Mouse (Mus musculus): ENCODE results near the gene Lsm12. TPM values are rescaled to one million over a fixed set of nuclear protein-coding genes. Genes with fewer than 3 reads are reported as not detected.

Gene Lsm12
- polyA plus RNA-seq, 1 experiment, result 41.5 TPM

- no peaks in the 10 kb centered on the region for H3K36me3 ChIP-seq (ENCODE audit: control insufficient read depth, insufficient read depth, low read length)
- TF ChIP-seq POLR2A (IDR thresholded peaks at IDR 0.05; ENCODE audit: control insufficient read depth, low read depth, low read length) (no peak), CTCF (IDR thresholded peaks at IDR 0.05; ENCODE audit: control insufficient read depth, insufficient read depth, insufficient replicate concordance, low read depth, low read length) (no peak)
- H3K4me3 ChIP-seq (ENCODE audit: control insufficient read depth, low read depth, low read length), result no peak overlapping the region
- no peaks in the 10 kb centered on the region for H3K27me3 ChIP-seq (ENCODE audit: control insufficient read depth, insufficient read depth, low read length)
- H3K4me1 ChIP-seq (ENCODE audit: control insufficient read depth, insufficient read depth, low read length), result peaks cover 12% of the 10 kb centered on the region
- H3K27ac ChIP-seq (ENCODE audit: control insufficient read depth, insufficient read depth, low read depth, low read length), result no peak overlapping the region
Measured at GRCm38 (mm10) chr11:102226067-102226978, 41.2 kb upstream of the Lsm12 start.

- H3K4me3 ChIP-seq (ENCODE audit: control insufficient read depth, low read depth, low read length), result no peak overlapping the region
- TF ChIP-seq POLR2A (IDR thresholded peaks at IDR 0.05; ENCODE audit: control insufficient read depth, low read depth, low read length) (no peak), CTCF (IDR thresholded peaks at IDR 0.05; ENCODE audit: control insufficient read depth, insufficient read depth, insufficient replicate concordance, low read depth, low read length) (no peak)
Measured at GRCm38 (mm10) chr11:102225221-102225620, 40.1 kb upstream of the Lsm12 start.

GRCm38 (mm10) chr11:102224686-102225085, 39.6 kb upstream of the Lsm12 start:
- Histone ChIP-seq H3K4me3 (ENCODE audit: control insufficient read depth, low read depth, low read length) (no peak overlapping the region), H3K4me1 (ENCODE audit: control insufficient read depth, insufficient read depth, low read length) (peaks cover 13% of the 10 kb centered on the region), H3K27me3 (ENCODE audit: control insufficient read depth, insufficient read depth, low read length) (no peaks in the 10 kb centered on the region), H3K27ac (ENCODE audit: control insufficient read depth, insufficient read depth, low read depth, low read length) (no peak overlapping the region), H3K36me3 (ENCODE audit: control insufficient read depth, insufficient read depth, low read length) (no peaks in the 10 kb centered on the region)
- TF ChIP-seq CTCF (IDR thresholded peaks at IDR 0.05; ENCODE audit: control insufficient read depth, insufficient read depth, insufficient replicate concordance, low read depth, low read length) (no peak), POLR2A (IDR thresholded peaks at IDR 0.05; ENCODE audit: control insufficient read depth, low read depth, low read length) (no peak)

More at GRCm38 (mm10) chr11:102225221-102225620, 40.1 kb upstream of the Lsm12 start:
- Histone ChIP-seq H3K36me3 (ENCODE audit: control insufficient read depth, insufficient read depth, low read length) (no peaks in the 10 kb centered on the region), H3K27me3 (ENCODE audit: control insufficient read depth, insufficient read depth, low read length) (no peaks in the 10 kb centered on the region), H3K27ac (ENCODE audit: control insufficient read depth, insufficient read depth, low read depth, low read length) (no peak overlapping the region), H3K4me1 (ENCODE audit: control insufficient read depth, insufficient read depth, low read length) (peaks cover 12% of the 10 kb centered on the region)

DNA sequence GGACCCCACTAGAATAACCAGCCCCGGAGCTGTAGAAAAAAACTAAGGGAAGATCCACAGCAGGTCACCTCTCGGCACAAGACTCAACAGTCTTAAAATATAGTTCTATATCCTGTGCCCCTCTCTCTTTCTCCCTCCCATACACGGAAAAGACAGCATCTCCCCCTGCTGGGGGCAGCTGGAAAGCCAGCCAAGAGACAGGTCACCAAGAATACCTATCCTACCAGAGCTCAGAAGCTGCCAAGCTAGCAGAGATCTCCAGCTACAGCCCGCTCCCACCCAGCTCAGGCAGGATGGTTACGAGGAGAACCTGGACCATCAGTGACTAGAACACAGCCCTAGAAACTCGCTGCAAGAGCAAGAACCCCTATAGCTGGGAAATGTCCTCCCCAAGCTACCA, 38.1 kb upstream of the Lsm12 start:
- no peaks in the 10 kb centered on the region for H3K27me3 ChIP-seq (ENCODE audit: control insufficient read depth, insufficient read depth, low read length)

DNA sequence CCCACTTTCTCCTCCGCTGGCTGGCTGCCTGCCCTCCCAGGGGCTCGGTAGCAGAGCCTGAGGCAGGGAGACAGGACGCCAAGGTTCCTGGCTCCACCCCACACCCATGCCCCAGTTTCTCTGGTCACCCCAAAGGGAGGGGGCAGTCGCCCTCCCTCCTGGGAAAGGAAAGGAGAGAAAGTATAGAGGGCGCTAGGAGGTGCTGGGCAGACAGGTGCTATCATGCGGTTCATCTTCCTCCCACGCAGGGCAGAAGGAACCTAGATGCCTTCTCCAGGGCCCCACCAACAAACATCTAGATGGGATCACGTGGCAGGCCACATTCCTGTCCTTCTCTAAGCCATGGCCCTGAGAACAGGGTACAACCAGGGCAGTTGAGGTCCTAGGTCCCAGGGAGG, 36.9 kb upstream of the Lsm12 start:
- H3K36me3 ChIP-seq (ENCODE audit: control insufficient read depth, insufficient read depth, low read length), result no peaks in the 10 kb centered on the region
- H3K4me1 ChIP-seq (ENCODE audit: control insufficient read depth, insufficient read depth, low read length), result peaks cover 15% of the 10 kb centered on the region
- H3K27ac ChIP-seq (ENCODE audit: control insufficient read depth, insufficient read depth, low read depth, low read length), result no peak overlapping the region
- TF ChIP-seq CTCF (IDR thresholded peaks at IDR 0.05; ENCODE audit: control insufficient read depth, insufficient read depth, insufficient replicate concordance, low read depth, low read length), result no peak
- TF ChIP-seq POLR2A (IDR thresholded peaks at IDR 0.05; ENCODE audit: control insufficient read depth, low read depth, low read length), result no peak
- H3K4me3 ChIP-seq (ENCODE audit: control insufficient read depth, low read depth, low read length), result no peak overlapping the region
- no peaks in the 10 kb centered on the region for H3K27me3 ChIP-seq (ENCODE audit: control insufficient read depth, insufficient read depth, low read length)

More for the DNA sequence above, 38.1 kb upstream of the Lsm12 start:
- H3K36me3 ChIP-seq (ENCODE audit: control insufficient read depth, insufficient read depth, low read length), result no peaks in the 10 kb centered on the region
- H3K4me1 ChIP-seq (ENCODE audit: control insufficient read depth, insufficient read depth, low read length), result peaks cover 15% of the 10 kb centered on the region
- TF ChIP-seq POLR2A (IDR thresholded peaks at IDR 0.05; ENCODE audit: control insufficient read depth, low read depth, low read length) (no peak), CTCF (IDR thresholded peaks at IDR 0.05; ENCODE audit: control insufficient read depth, insufficient read depth, insufficient replicate concordance, low read depth, low read length) (peak; percentile 28; the same call in 1 of the 2 replicates)
- no peak overlapping the region for H3K27ac ChIP-seq (ENCODE audit: control insufficient read depth, insufficient read depth, low read depth, low read length)
- no peak overlapping the region for H3K4me3 ChIP-seq (ENCODE audit: control insufficient read depth, low read depth, low read length)

- H3K4me1 ChIP-seq (ENCODE audit: control insufficient read depth, insufficient read depth, low read length), result peaks cover 15% of the 10 kb centered on the region
- no peak overlapping the region for H3K4me3 ChIP-seq (ENCODE audit: control insufficient read depth, low read depth, low read length)
- H3K36me3 ChIP-seq (ENCODE audit: control insufficient read depth, insufficient read depth, low read length), result no peaks in the 10 kb centered on the region
- no peak overlapping the region for H3K27ac ChIP-seq (ENCODE audit: control insufficient read depth, insufficient read depth, low read depth, low read length)
- no peaks in the 10 kb centered on the region for H3K27me3 ChIP-seq (ENCODE audit: control insufficient read depth, insufficient read depth, low read length)
- TF ChIP-seq CTCF (IDR thresholded peaks at IDR 0.05; ENCODE audit: control insufficient read depth, insufficient read depth, insufficient replicate concordance, low read depth, low read length), result no peak
- no peak for TF ChIP-seq POLR2A (IDR thresholded peaks at IDR 0.05; ENCODE audit: control insufficient read depth, low read depth, low read length)
Measured at GRCm38 (mm10) chr11:102221243-102221953, 36.3 kb upstream of the Lsm12 start.

DNA sequence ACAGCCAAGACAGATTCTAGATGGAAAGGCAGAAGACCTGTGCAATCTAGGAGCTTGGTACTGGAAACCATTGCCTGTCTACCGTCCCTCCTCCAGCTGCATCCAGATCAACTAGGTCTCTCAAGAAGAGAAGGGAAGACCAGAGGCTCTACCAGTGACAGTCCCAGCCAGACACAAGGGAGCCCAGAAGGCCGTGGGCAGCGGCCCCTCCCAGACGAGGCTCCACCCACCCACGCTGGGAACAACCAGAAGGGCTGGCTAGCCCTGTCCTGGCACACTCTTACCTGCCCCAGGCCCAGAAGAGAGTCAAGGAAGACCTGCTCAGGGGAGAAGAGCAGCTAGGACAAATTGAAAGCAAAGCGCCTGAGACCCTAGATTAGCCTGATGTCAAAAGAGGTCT, 35.4 kb upstream of the Lsm12 start:
- Histone ChIP-seq H3K4me1 (ENCODE audit: control insufficient read depth, insufficient read depth, low read length) (peaks cover 17% of the 10 kb centered on the region), H3K36me3 (ENCODE audit: control insufficient read depth, insufficient read depth, low read length) (no peaks in the 10 kb centered on the region), H3K4me3 (ENCODE audit: control insufficient read depth, low read depth, low read length) (no peak overlapping the region), H3K27me3 (ENCODE audit: control insufficient read depth, insufficient read depth, low read length) (no peaks in the 10 kb centered on the region), H3K27ac (ENCODE audit: control insufficient read depth, insufficient read depth, low read depth, low read length) (no peak overlapping the region)
- TF ChIP-seq POLR2A (IDR thresholded peaks at IDR 0.05; ENCODE audit: control insufficient read depth, low read depth, low read length) (no peak), CTCF (IDR thresholded peaks at IDR 0.05; ENCODE audit: control insufficient read depth, insufficient read depth, insufficient replicate concordance, low read depth, low read length) (no peak)
